Mouse (Mus musculus) natural killer cell, adult 2 months (primary cell): ENCODE measurements around the gene Mtrf1l.

Source experiments
- DNase-seq, 2 experiments: peaks; one replicate each; pipeline ENCODE4 v3.0.0; 2022; ENCODE audit warnings: low spot score in 2 of 2

The Mtrf1l gene

DNA sequence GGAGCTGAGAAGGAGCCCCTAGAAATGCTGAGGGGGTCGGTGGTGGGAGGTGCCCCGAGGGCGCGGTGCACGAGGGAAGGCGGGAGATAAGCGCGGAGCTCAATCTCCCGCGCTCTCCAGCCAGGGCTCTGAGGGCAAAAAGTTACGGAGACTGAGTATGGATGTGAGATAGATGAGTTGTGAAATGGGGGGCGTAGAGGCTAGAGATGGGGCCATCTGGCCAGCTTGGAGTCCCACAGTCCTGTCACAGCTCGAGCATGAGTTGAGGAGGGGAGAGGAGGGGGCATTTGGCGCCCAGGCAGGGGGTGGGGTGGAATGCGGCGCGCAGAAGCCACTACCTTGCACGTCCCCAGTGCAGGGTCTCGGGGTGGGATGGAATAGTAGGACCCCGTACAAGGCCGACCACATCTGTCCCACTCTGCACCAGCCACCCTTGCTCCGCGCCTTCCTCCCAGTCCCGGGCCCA lies 19.0 kb downstream of the Mtrf1l start:
- no peak for DNase-seq

DNA sequence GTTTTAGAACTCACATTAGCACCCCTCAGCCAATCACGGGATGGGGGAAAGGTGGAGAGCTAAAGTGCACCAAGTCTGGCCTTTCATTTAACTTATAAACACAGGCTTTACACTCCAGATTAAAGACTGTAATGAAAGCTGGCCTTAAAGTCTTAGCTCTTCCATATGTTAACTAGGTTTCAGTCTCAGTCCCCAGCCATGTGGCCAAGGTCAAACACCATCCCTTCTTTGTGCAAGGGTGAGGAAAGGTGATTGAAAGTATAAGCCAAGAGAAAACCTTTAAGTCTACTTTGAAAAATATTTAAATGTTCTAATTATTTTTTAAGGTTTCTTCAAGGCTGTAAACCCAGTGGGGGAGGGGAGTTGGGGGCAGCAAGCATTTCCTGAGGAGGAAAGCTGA lies 20.0 kb downstream of the Mtrf1l start:
- DNase-seq: no peak

DNA sequence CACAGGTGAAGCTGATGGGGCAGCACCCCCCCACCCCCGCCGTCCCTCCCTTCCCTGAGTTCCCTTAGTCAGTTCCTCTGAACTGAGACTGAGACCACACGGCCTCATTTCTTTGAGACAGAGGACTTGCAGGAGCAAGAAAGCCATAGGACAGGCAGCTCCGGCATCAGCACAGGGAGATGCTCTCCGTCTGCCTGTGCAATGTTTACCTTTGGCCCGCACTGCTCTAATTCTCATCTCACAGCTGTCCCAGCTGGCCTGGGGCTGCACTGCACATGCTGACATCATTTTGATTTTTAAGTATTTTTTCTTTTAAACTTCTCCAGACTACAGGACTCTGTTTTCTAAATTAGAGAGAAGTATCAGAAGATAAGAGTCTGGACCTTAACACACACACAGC lies 20.8 kb downstream of the Mtrf1l start:
- no peak for DNase-seq

DNA sequence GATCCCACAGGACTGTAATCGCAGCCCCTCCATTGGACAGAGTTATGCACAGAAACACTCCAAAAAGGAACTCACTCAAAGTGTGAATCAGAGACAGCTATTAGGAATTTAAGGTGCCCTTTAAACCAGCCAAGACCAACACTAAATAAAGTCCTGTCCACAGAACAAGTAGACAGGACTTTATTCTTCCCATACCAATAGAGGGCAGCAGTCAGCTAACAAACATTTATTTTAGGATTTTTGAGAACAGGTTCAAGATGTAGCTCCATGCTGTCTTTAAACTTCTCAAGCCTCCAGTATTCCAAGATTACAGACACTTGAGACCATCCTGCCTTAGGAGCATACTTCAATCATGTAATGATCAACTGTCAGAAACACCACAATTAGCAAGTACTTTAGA lies 23.2 kb downstream of the Mtrf1l start:
- DNase-seq: no peak

DNA sequence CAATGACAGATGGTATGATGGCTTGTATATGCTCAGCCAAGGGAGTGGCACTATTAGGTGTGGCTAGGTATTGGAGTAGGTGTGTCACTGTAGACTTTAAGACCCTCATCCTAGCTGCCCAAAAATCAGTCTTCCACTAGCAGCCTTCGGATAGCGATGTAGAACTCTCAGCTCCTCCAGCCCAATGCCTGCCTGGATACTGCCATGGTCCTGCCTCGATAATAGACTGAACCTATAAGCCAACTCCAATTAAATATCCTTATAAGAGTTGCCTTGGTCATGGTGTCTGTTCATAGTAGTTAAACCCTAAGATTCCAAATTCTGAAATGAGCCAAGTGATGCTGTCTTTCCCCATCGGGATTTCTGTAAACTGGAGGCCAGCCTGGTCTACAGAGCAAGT lies 25.6 kb downstream of the Mtrf1l start:
- no peak for DNase-seq

DNA sequence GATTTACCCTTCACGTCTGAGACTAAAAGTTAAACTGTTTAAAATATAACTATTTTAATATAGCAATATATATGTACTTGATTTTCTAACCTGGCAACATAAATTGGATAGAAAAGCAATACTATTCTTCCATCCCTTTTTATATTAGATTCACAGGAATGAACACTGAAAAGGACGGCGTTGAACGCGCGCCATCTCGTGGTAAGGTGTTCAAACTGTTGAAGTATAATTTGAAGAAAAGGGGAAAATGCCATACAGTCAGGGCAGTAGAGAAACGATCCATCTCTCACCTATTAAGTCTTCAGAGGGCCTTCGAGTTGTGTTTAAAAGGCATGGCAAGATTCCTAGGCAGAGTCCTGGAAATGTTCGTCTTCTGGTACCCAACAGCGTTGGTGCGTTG lies 33.1 kb downstream of the Mtrf1l start:
- DNase-seq: no peak

DNA sequence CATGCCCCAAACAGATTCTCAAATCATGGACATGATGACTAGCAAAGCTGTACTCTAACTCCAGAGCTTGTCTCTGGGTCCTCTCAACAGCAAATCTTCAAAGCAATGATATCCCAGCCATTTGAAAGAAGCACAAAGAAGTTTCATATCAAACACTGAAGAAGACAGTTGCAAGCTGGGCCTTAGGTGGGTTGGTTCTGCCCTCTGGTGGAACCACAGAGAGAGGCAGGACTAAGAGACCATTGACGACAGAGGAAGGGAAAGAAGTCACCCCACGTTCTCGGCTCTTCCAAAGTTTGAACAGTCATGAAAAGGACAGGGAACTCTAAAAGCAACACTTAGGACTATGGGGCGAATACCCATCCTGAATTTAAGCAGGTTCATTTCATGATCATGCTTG lies 36.8 kb downstream of the Mtrf1l start:
- peak in 1 of 2 experiments; percentile 11 for DNase-seq
